Mouse (Mus musculus): ENCODE results near the gene Dhrs3. TPM values are rescaled to one million over a fixed set of nuclear protein-coding genes. Genes with fewer than 3 reads are reported as not detected.
A peak's percentile ranks its signal among the peaks of the same experiment; 100 is the strongest.

The Dhrs3 gene
- total RNA-seq, 2 experiments from 2014 or later = 59.5 to 63.7 TPM

DNA sequence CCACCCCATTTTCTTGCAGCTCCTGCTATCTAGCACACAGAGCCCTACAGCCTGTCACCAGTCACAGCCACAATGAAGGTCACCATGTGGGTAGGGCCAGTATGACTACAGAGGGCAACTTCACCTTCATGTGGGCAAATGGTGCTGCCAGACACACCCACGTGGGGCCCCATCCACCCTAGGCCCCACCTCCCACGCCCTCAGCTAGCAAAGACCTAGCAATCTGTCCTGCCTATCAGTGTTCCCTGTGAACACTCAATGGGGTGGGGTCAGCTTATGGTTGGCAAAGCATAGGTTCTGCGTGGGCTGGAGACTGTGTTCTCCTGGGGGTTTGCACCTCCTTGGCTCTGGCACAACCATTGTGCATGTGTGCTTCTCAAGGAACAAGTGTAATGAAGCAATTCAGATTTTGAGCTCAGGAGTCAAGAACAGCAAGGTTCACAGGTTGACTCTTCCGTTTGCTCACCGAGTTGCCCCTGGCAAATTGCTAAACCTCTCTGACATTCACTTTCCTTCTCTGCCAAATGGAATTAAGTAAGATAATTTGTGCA lies 9.0 kb downstream of the Dhrs3 start:
- no peak for DNase-seq
- Histone ChIP-seq H3K4me3 (peak overlapping the region; percentile 4), H3K27ac (peak overlapping the region; percentile 88)
- no peak for TF ChIP-seq CTCF (IDR thresholded peaks at IDR 0.05)
- intact Hi-C loops (cut with DNase I) = no loop called here

- H3K4me3 ChIP-seq = peak overlapping the region; percentile 19; the same call in 1 of the 2 replicates
- peak overlapping the region; percentile 88 for H3K27ac ChIP-seq
- no peak for DNase-seq
- TF ChIP-seq CTCF (IDR thresholded peaks at IDR 0.05) = no peak
- intact Hi-C loops (cut with DNase I) = no loop called here
Measured at GRCm38 (mm10) chr4:144903088-144903487, 10.5 kb downstream of the Dhrs3 start.

DNA sequence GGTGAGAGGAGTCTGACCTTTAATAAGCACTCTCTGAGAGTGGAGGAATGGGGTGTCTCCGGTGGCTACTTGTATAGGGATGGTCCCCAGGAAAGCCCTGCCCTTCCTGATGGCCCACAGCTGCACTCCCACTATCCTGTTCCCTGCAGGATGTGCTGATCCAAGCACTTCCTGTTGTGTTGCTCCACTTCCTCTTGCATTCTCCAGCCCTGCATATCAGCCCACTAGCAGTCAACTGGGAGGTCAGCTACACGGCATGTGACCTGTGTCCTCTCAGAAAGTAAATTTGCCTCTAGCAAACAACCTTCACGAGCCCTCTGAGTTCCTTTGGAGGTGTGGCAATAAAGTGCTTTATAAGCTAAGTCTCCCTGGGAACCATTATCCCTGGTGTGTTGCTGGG lies 11.3 kb downstream of the Dhrs3 start:
- DNase-seq = no peak
- Histone ChIP-seq H3K4me3 (peak overlapping the region; percentile 0; the same call in 1 of the 2 replicates), H3K27ac (peak overlapping the region; percentile 88)
- no peak for TF ChIP-seq CTCF (IDR thresholded peaks at IDR 0.05)
- intact Hi-C loops (cut with DNase I) = no loop called here

DNA sequence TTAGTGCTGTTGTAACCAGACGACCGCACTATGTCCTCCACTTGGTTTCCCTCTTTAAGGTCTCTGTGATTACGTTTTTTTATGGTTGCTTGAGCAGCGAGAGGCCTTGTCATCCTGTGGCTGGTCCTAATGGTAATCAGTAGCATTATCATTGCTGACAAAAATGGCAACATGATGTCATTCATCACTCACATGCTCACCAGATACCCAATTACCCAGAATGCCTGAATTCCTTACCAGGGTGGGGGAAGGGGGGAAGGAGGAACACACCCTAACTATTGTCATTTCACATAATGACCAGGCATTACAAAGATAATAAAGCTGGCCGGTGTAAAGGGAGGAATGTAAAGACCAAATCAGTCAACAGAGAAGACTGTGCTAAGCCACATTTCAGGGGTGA lies 12.5 kb downstream of the Dhrs3 start:
- TF ChIP-seq CTCF (IDR thresholded peaks at IDR 0.05) = no peak
- intact Hi-C loops (cut with DNase I) = loop anchor here (5.0 kb wide), 1 partner anchor 42 kb away; no protein-coding TSS in a partner anchor
- no peak for DNase-seq
- Histone ChIP-seq H3K27ac (peak overlapping the region; percentile 88), H3K4me3 (no peak overlapping the region; the same call in 1 of the 2 replicates)

- Histone ChIP-seq H3K4me3 (peak overlapping the region; percentile 47), H3K27ac (peak overlapping the region; percentile 88)
- TF ChIP-seq CTCF (IDR thresholded peaks at IDR 0.05) = peak; percentile 24; the same call in 1 of the 2 replicates
- intact Hi-C loops (cut with DNase I) = loop anchor here (5.0 kb wide), 1 partner anchor 41 kb away; no protein-coding TSS in a partner anchor
- peak; percentile 89 for DNase-seq
Measured at GRCm38 (mm10) chr4:144906001-144906889, 13.6 kb downstream of the Dhrs3 start.

- DNase-seq = peak; percentile 87
- intact Hi-C loops (cut with DNase I) = loop anchor here (5.0 kb wide), 1 partner anchor 40 kb away; no protein-coding TSS in a partner anchor
- H3K27ac ChIP-seq = peak overlapping the region; percentile 88
- no peak for TF ChIP-seq CTCF (IDR thresholded peaks at IDR 0.05)
- H3K4me3 ChIP-seq = peak overlapping the region; percentile 47
Measured at GRCm38 (mm10) chr4:144906978-144907703, 14.5 kb downstream of the Dhrs3 start.

- no peak for DNase-seq
- H3K4me3 ChIP-seq = peak overlapping the region; percentile 17
- TF ChIP-seq CTCF (IDR thresholded peaks at IDR 0.05) = no peak
- intact Hi-C loops (cut with DNase I) = loop anchor here (5.0 kb wide), 1 partner anchor 38 kb away; no protein-coding TSS in a partner anchor
- H3K27ac ChIP-seq = peak overlapping the region; percentile 88
Measured at GRCm38 (mm10) chr4:144908825-144909224, 16.2 kb downstream of the Dhrs3 start.

GRCm38 (mm10) chr4:144910281-144910680 lies 17.7 kb downstream of the Dhrs3 start:
- H3K27ac ChIP-seq = peak overlapping the region; percentile 49; the same call in 1 of the 2 replicates
- H3K4me3 ChIP-seq = no peak overlapping the region
- intact Hi-C loops (cut with DNase I) = no loop called here
- TF ChIP-seq CTCF (IDR thresholded peaks at IDR 0.05) = no peak
- DNase-seq = no peak

DNA sequence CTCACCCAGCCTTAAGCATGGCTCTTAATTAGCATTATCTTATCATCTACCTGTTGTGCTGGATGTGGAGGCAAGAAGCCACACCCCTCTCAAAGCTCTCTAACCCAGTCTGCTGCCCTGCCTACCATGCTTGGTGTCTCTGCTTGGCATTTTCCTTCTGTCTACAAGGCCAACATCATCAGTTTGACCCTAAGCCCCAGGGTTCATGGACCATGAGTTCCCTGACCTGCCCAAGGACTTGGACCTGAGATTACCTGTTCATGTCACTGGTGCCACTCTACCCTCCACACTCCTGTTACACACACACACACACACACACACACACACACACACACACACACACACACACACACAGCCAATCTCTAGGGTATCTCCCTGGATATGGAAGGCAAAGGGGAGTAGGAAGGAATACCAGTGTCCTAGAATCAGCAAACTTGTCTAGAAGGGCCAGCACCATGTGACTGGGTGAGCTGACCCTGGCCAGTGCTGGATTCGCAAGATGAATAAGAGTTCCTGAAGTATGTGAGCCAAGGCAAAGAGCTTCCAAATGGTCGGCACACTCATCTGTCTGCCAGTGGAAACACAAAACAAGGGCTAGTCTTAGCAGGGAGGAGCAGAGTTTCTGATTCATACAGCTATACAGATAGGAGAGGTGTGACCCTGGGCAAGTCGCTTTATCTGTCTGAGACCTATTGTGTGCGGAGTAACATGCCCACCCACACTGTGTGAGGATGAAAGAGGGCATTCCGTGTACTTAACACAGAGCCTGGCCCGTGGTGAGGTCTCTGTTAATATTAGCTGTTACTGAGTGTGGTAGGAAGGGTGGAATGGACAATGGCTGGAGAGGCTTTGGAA lies 20.9 kb downstream of the Dhrs3 start:
- peak overlapping the region; percentile 13; the same call in 1 of the 2 replicates for H3K27ac ChIP-seq
- no peak overlapping the region for H3K4me3 ChIP-seq
- no peak for DNase-seq
- intact Hi-C loops (cut with DNase I) = no loop called here
- no peak for TF ChIP-seq CTCF (IDR thresholded peaks at IDR 0.05)

- no peak overlapping the region for H3K4me3 ChIP-seq
- no peak overlapping the region for H3K27ac ChIP-seq
- TF ChIP-seq CTCF (IDR thresholded peaks at IDR 0.05) = no peak
- DNase-seq = no peak
- intact Hi-C loops (cut with DNase I) = no loop called here
Measured at GRCm38 (mm10) chr4:144916520-144916919, 23.9 kb downstream of the Dhrs3 start.

- DNase-seq = no peak
- intact Hi-C loops (cut with DNase I) = no loop called here
- no peak for TF ChIP-seq CTCF (IDR thresholded peaks at IDR 0.05)
- H3K4me3 ChIP-seq = no peak overlapping the region
- H3K27ac ChIP-seq = no peak overlapping the region
Measured at GRCm38 (mm10) chr4:144917101-144917500, 24.5 kb downstream of the Dhrs3 start.

GRCm38 (mm10) chr4:144918501-144918900 lies 25.9 kb downstream of the Dhrs3 start:
- no peak for TF ChIP-seq CTCF (IDR thresholded peaks at IDR 0.05)
- intact Hi-C loops (cut with DNase I) = no loop called here
- no peak for DNase-seq
- H3K27ac ChIP-seq = no peak overlapping the region
- no peak overlapping the region for H3K4me3 ChIP-seq

Data from gastrocnemius, adult 2 months (tissue).